ENCODE assay signal across 23 mouse cellular contexts in the genomic region with DNA sequence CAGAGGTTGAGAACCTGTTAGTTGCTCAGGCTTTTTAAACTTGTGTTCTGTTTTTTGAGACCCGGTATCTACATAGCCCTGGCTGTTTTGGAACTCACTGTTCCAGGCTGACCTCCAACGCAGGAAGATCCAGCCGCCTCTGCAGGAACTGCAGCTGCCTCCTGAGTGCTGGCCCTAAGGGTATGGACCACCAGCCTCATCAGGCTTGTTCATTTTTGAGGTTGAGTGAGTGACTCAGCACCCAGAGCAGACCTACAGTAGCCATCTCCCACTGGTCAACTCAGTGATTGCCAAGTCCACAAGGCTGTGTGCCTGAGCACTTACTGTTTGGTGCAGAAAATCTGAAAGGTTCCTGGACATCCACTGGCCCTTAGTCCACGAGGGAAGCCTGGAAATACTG. TPM values are rescaled to one million over a fixed set of nuclear protein-coding genes. Genes with fewer than 3 reads are reported as not detected.
A peak's percentile ranks its signal among the peaks of the same experiment; 100 is the strongest.
DNase-seq lines count a peak whose midpoint lies in the region; ATAC-seq lines count a peak whose summit lies in the region.
"Had no signal": no experiment of that assay in that cellular context is flagged by ENCODE, and none has a peak within 500 bp of the region (broad histone marks: within the 10 kb centered on the region; RNA-seq: fewer than 3 reads in every experiment).

No protein-coding gene starts in this region.

- DNase-seq in adrenal gland, adult 2 months: peak; percentile 10
- no peak for DNase-seq in adrenal gland, postnatal 4 days (ENCODE audit: low spot score in 2 of 2)
- no peak for DNase-seq in kidney, postnatal 4 days
- DNase-seq in 3134 (ENCODE audit: extremely low read depth, insufficient read length, low spot score): peak; percentile 22
- DNase-seq in thymus, adult 18-20 months: no peak
- DNase-seq in layer of hippocampus, postnatal 25 days (ENCODE audit: extremely low spot score in 1 of 2, low spot score in 1 of 2): no peak
- DNase-seq: cerebellum, adult 9-10 months; gastrocnemius, adult 2 months; heart, postnatal 4 days; kidney, adult 18-20 months; left cerebral cortex, postnatal 4 days; lung, adult 2 months; lung, postnatal 4 days had no signal

- no peaks in the 10 kb centered on the region for H3K27me3 ChIP-seq in kidney, embryonic 15.5 days
- H3K27me3 ChIP-seq in liver, embryonic 15.5 days: no peaks in the 10 kb centered on the region
- H3K27me3 ChIP-seq: embryonic facial prominence, embryonic 12.5 days; heart, embryonic 13.5 days; neural tube, embryonic 12.5 days; Patski had no signal

- H3K36me3 ChIP-seq in kidney, embryonic 15.5 days: peaks cover 19% of the 10 kb centered on the region
- H3K36me3 ChIP-seq in liver, embryonic 15.5 days (replicated peaks): peaks cover 30% of the 10 kb centered on the region

- 79% methylated on average over 4 of the region's 4 CpGs for WGBS in kidney, embryonic 15.5 days
- 74% methylated on average over 4 of the region's 4 CpGs for WGBS in liver, embryonic 15.5 days (ENCODE audit: insufficient replicate concordance)

- H3K4me3 ChIP-seq in kidney, embryonic 15.5 days (replicated peaks): no peak overlapping the region
- no peak overlapping the region for H3K4me3 ChIP-seq in liver, embryonic 15.5 days (replicated peaks)
- H3K4me3 ChIP-seq: embryonic facial prominence, embryonic 12.5 days; gastrocnemius, adult 2 months; heart, embryonic 13.5 days; layer of hippocampus, adult 2 months; midbrain, embryonic 10.5 days; neural tube, embryonic 12.5 days had no signal

- no peak overlapping the region for H3K9ac ChIP-seq in kidney, embryonic 15.5 days
- no peak overlapping the region for H3K9ac ChIP-seq in liver, embryonic 15.5 days
- H3K9ac ChIP-seq: embryonic facial prominence, embryonic 12.5 days; heart, embryonic 13.5 days; neural tube, embryonic 12.5 days had no signal

- H3K9me3 ChIP-seq in kidney, embryonic 15.5 days (replicated peaks): no peaks in the 10 kb centered on the region
- H3K9me3 ChIP-seq in liver, embryonic 15.5 days (replicated peaks): no peaks in the 10 kb centered on the region
- H3K9me3 ChIP-seq: embryonic facial prominence, embryonic 12.5 days; heart, embryonic 13.5 days; midbrain, embryonic 10.5 days; neural tube, embryonic 12.5 days had no signal

- ATAC-seq in kidney, embryonic 15.5 days (replicated peaks; ENCODE audit: low FRiP score): no peak
- ATAC-seq in liver, embryonic 15.5 days (ENCODE audit: insufficient read depth): no peak
- ATAC-seq: activated CD4-positive, CD25-positive, alpha-beta regulatory T cell, adult 4 months; hindbrain, embryonic 16.5 days; Patski had no signal

- H3K27ac ChIP-seq in kidney, embryonic 15.5 days: peak overlapping the region; percentile 32; the same call in 1 of the 2 replicates
- H3K27ac ChIP-seq in liver, embryonic 15.5 days (replicated peaks): peak overlapping the region; percentile 56
- H3K27ac ChIP-seq: embryonic facial prominence, embryonic 12.5 days; gastrocnemius, adult 2 months; heart, embryonic 13.5 days; layer of hippocampus, adult 2 months; midbrain, embryonic 10.5 days; neural tube, embryonic 12.5 days had no signal

- no peak overlapping the region for H3K4me2 ChIP-seq in kidney, embryonic 15.5 days
- H3K4me2 ChIP-seq in liver, embryonic 15.5 days: no peak overlapping the region
- H3K4me2 ChIP-seq: embryonic facial prominence, embryonic 12.5 days; heart, embryonic 13.5 days; neural tube, embryonic 12.5 days had no signal

- no peaks in the 10 kb centered on the region for H3K4me1 ChIP-seq in kidney, embryonic 15.5 days
- peaks cover 58% of the 10 kb centered on the region for H3K4me1 ChIP-seq in liver, embryonic 15.5 days (replicated peaks)
- H3K4me1 ChIP-seq: embryonic facial prominence, embryonic 12.5 days; midbrain, embryonic 10.5 days; neural tube, embryonic 12.5 days had no signal

RNA-seq across cellular contexts. Expression of gene Vkorc1l1, which starts 29.7 kb away (rescaled TPM):
- 10 to 100 TPM; 23.0 to 33.8 TPM for total RNA-seq in adrenal gland, adult 2 months (2021)
- 9.8 and 10.4 TPM in 2 replicates for polyA plus RNA-seq in adrenal gland, adult 2 months (2012; rRNA removed)
- total RNA-seq in adrenal gland, postnatal 4 days (2021): 10 to 100 TPM; 28.0 to 31.6 TPM
- 26.3 and 30.2 TPM in 2 replicates for polyA plus RNA-seq in kidney, embryonic 15.5 days (2015; fragmentation: Nextera tagmentation; extraction: Ambion mirVana)
- polyA plus RNA-seq in liver, embryonic 15.5 days (2015; fragmentation: Nextera tagmentation; extraction: Ambion mirVana): 18.4 and 21.7 TPM in 2 replicates
- 10 to 100 TPM; 40.5 to 45.8 TPM for total RNA-seq in layer of hippocampus, postnatal 25 days (2021)

RNA-seq across cellular contexts. Expression of gene Gusb, which starts 31.4 kb away (rescaled TPM):
- total RNA-seq in adrenal gland, adult 2 months (2021): 10 to 100 TPM; 42.6 to 57.1 TPM
- 35.4 and 41.9 TPM in 2 replicates for polyA plus RNA-seq in adrenal gland, adult 2 months (2012; rRNA removed)
- 10 to 100 TPM; 61.0 to 61.5 TPM for total RNA-seq in adrenal gland, postnatal 4 days (2021)
- 53.7 and 55.2 TPM in 2 replicates for polyA plus RNA-seq in kidney, embryonic 15.5 days (2015; fragmentation: Nextera tagmentation; extraction: Ambion mirVana)
- 32.5 and 34.1 TPM in 2 replicates for polyA plus RNA-seq in liver, embryonic 15.5 days (2015; fragmentation: Nextera tagmentation; extraction: Ambion mirVana)
- 10 to 100 TPM; 10.4 to 12.6 TPM for total RNA-seq in layer of hippocampus, postnatal 25 days (2021)

RNA-seq across cellular contexts. Expression of gene Asl, which starts 57.6 kb away (rescaled TPM):
- 100 to 1,000 TPM in 1 of 2 experiments, 10 to 100 TPM in 1; 92.5 to 106 TPM for total RNA-seq in adrenal gland, adult 2 months (2021)
- 74.2 and 115 TPM in 2 replicates for polyA plus RNA-seq in adrenal gland, adult 2 months (2012; rRNA removed)
- total RNA-seq in adrenal gland, postnatal 4 days (2021): 100 to 1,000 TPM; 149 to 165 TPM
- 49.9 and 50.6 TPM in 2 replicates for polyA plus RNA-seq in kidney, embryonic 15.5 days (2015; fragmentation: Nextera tagmentation; extraction: Ambion mirVana)
- polyA plus RNA-seq in liver, embryonic 15.5 days (2015; fragmentation: Nextera tagmentation; extraction: Ambion mirVana): 53.1 and 57.8 TPM in 2 replicates
- total RNA-seq in layer of hippocampus, postnatal 25 days (2021): 10 to 100 TPM; 15.8 to 21.8 TPM

RNA-seq across cellular contexts. Expression of gene Crcp, which starts 57.6 kb away (rescaled TPM):
- 10 to 100 TPM; 33.6 to 43.0 TPM for total RNA-seq in adrenal gland, adult 2 months (2021)
- 6.6 and 10.2 TPM in 2 replicates for polyA plus RNA-seq in adrenal gland, adult 2 months (2012; rRNA removed)
- total RNA-seq in adrenal gland, postnatal 4 days (2021): 10 to 100 TPM; 38.9 to 41.3 TPM
- 39.0 and 40.6 TPM in 2 replicates for polyA plus RNA-seq in kidney, embryonic 15.5 days (2015; fragmentation: Nextera tagmentation; extraction: Ambion mirVana)
- 23.1 and 24.0 TPM in 2 replicates for polyA plus RNA-seq in liver, embryonic 15.5 days (2015; fragmentation: Nextera tagmentation; extraction: Ambion mirVana)
- total RNA-seq in layer of hippocampus, postnatal 25 days (2021): 10 to 100 TPM; 32.0 to 38.1 TPM

Comparison
In these comparisons a context has a peak if more than half of its experiments do, and no peak if none do; other contexts are left out.
1. DNase-seq: peak in adrenal gland, adult 2 months (single experiment) and 3134 (single experiment); none in adrenal gland, postnatal 4 days (0 of 2), kidney, postnatal 4 days (0 of 2), thymus, adult 18-20 months (0 of 2) and layer of hippocampus, postnatal 25 days (0 of 2).
2. RNA of gene Asl, which starts 57.6 kb away (total RNA-seq): 149 to 165 TPM in adrenal gland, postnatal 4 days and 92.5 to 106 TPM in adrenal gland, adult 2 months; 15.8 to 21.8 TPM in layer of hippocampus, postnatal 25 days; every median in the first group is over 4 times any median in the second.